In genomic region chr5:114127374-114128349, GRCm38 (mm10) we compare ENCODE assay signal across 8 mouse cellular contexts. TPM values are rescaled to one million over a fixed set of nuclear protein-coding genes. Genes with fewer than 3 reads are reported as not detected.
A peak's percentile ranks its signal among the peaks of the same experiment; 100 is the strongest.
DNase-seq lines count a peak whose midpoint lies in the region; ATAC-seq and TF ChIP-seq lines count a peak whose summit lies in the region.

Gene Alkbh2 (minus strand): TSS chr5:114128218.

- peak within 1 kb of the TSS; percentile 85 for H3K9ac ChIP-seq in heart, embryonic 14.5 days (ENCODE audit: low read length)
- peak within 1 kb of the TSS; percentile 58 for H3K9ac ChIP-seq in liver, embryonic 14.5 days (replicated peaks)
- peak within 1 kb of the TSS; percentile 75 for H3K9ac ChIP-seq in neural tube, embryonic 11.5 days (ENCODE audit: low read length)

- peaks cover 49% of the 10 kb centered on the region for H3K4me1 ChIP-seq in forebrain, embryonic 10.5 days
- H3K4me1 ChIP-seq in heart, embryonic 14.5 days (ENCODE audit: control insufficient read depth in 2 of 2, insufficient read depth in 2 of 2, low read length in 2 of 2), result peaks cover 7 to 24% of the 10 kb centered on the region in 2 experiments
- H3K4me1 ChIP-seq in liver, embryonic 14.5 days (replicated peaks; ENCODE audit: control insufficient read depth in 2 of 2, insufficient read depth in 2 of 2, low read length in 1 of 2), result peaks cover 14 to 18% of the 10 kb centered on the region in 2 experiments
- H3K4me1 ChIP-seq in neural tube, embryonic 11.5 days (ENCODE audit: control insufficient read depth, insufficient read depth, low read length), result peaks cover 3% of the 10 kb centered on the region; the same call in 1 of the 2 replicates

- peak within 1 kb of the TSS; percentile 99 for H3K4me2 ChIP-seq in heart, embryonic 14.5 days (ENCODE audit: low read length)
- H3K4me2 ChIP-seq in liver, embryonic 14.5 days (ENCODE audit: low read depth), result peak within 1 kb of the TSS; percentile 90
- peak within 1 kb of the TSS; percentile 95 for H3K4me2 ChIP-seq in neural tube, embryonic 11.5 days (ENCODE audit: low read depth)

- peaks cover 48% of the 10 kb centered on the region for H3K36me3 ChIP-seq in forebrain, embryonic 10.5 days (replicated peaks)
- peaks cover 32% of the 10 kb centered on the region for H3K36me3 ChIP-seq in heart, embryonic 14.5 days (ENCODE audit: control insufficient read depth, insufficient read depth, low read length)
- H3K36me3 ChIP-seq in liver, embryonic 14.5 days (replicated peaks; ENCODE audit: control insufficient read depth, insufficient read depth, low read depth), result no peaks in the 10 kb centered on the region; the same call in 1 of the 2 replicates
- H3K36me3 ChIP-seq in neural tube, embryonic 11.5 days (ENCODE audit: control insufficient read depth, insufficient read depth, low read length), result peaks cover 7% of the 10 kb centered on the region

- H3K4me3 ChIP-seq in forebrain, embryonic 10.5 days, result peak within 1 kb of the TSS; percentile 64
- peak within 1 kb of the TSS; percentile 72 to 77 for H3K4me3 ChIP-seq in heart, embryonic 14.5 days (ENCODE audit: control insufficient read depth in 1 of 2, insufficient read depth in 1 of 2, low read depth in 1 of 2, low read length in 2 of 2)
- peak within 1 kb of the TSS; percentile 57 to 88 for H3K4me3 ChIP-seq in liver, embryonic 14.5 days (ENCODE audit: insufficient read depth in 1 of 2, low read depth in 2 of 2, low read length in 2 of 2)
- peak within 1 kb of the TSS; percentile 59 for H3K4me3 ChIP-seq in neural tube, embryonic 11.5 days (ENCODE audit: low read depth, low read length)

- WGBS in forebrain, embryonic 10.5 days, result under 1% methylated on average over 69 of the region's 69 CpGs
- WGBS in heart, embryonic 14.5 days, result under 1% methylated on average over 69 of the region's 69 CpGs
- WGBS in liver, embryonic 14.5 days (ENCODE audit: insufficient replicate concordance), result under 1% methylated on average over 69 of the region's 69 CpGs
- under 1% methylated on average over 68 of the region's 69 CpGs for WGBS in neural tube, embryonic 11.5 days

- peak; percentile 88 to 92 for DNase-seq in CD8-positive naive resting alpha-beta T cell, adult 2 months (ENCODE audit: low read depth in 2 of 2, low spot score in 2 of 2)
- peak; percentile 62 for DNase-seq in c-Kit-positive CD71-negative TER-119-negative erythroid progenitor cells, embryonic 14.5 days (ENCODE audit: low read depth)
- peak; percentile 92 for DNase-seq in forebrain, embryonic 10.5 days (ENCODE audit: extremely low spot score, low spot score)
- peak; percentile 89 for DNase-seq in kidney, postnatal 10 days
- DNase-seq in liver, embryonic 14.5 days (ENCODE audit: low read depth in 3 of 3, low spot score in 3 of 3), result peak in 2 of 3 experiments; percentile 50 to 56
- DNase-seq in neural tube, embryonic 11.5 days (ENCODE audit: low spot score), result peak; percentile 91
- DNase-seq in telencephalon, adult 2 months (ENCODE audit: low read depth, low spot score), result peak; percentile 18

- peak; percentile 98 for TF ChIP-seq CTCF in liver, embryonic 14.5 days (IDR thresholded peaks at IDR 0.05; ENCODE audit: low read depth)

- H3K27me3 ChIP-seq in forebrain, embryonic 10.5 days (ENCODE audit: poor library complexity, severe bottlenecking), result no peaks in the 10 kb centered on the region
- no peaks in the 10 kb centered on the region for H3K27me3 ChIP-seq in heart, embryonic 14.5 days (ENCODE audit: control insufficient read depth, insufficient read depth, low read length)
- H3K27me3 ChIP-seq in liver, embryonic 14.5 days (ENCODE audit: control insufficient read depth, insufficient read depth, low read length), result no peaks in the 10 kb centered on the region
- no peaks in the 10 kb centered on the region for H3K27me3 ChIP-seq in neural tube, embryonic 11.5 days (ENCODE audit: control insufficient read depth, insufficient read depth, low read length)

- peak within 1 kb of the TSS; percentile 88 for H3K27ac ChIP-seq in forebrain, embryonic 10.5 days
- H3K27ac ChIP-seq in heart, embryonic 14.5 days (replicated peaks in 1 of 2; ENCODE audit: control insufficient read depth in 1 of 2, insufficient read depth in 1 of 2, low read depth in 2 of 2, low read length in 2 of 2), result peak within 1 kb of the TSS; percentile 92 to 94
- no peak within 1 kb of the TSS; the same call in 1 of the 2 replicates for H3K27ac ChIP-seq in liver, embryonic 14.5 days
- H3K27ac ChIP-seq in neural tube, embryonic 11.5 days (ENCODE audit: low read depth, low read length), result peak within 1 kb of the TSS; percentile 76

- no peaks in the 10 kb centered on the region for H3K9me3 ChIP-seq in forebrain, embryonic 10.5 days
- no peaks in the 10 kb centered on the region for H3K9me3 ChIP-seq in heart, embryonic 14.5 days (ENCODE audit: control insufficient read depth, low read length)
- H3K9me3 ChIP-seq in liver, embryonic 14.5 days (ENCODE audit: control insufficient read depth, low read length), result no peaks in the 10 kb centered on the region
- H3K9me3 ChIP-seq in neural tube, embryonic 11.5 days (ENCODE audit: control insufficient read depth, low read length), result no peaks in the 10 kb centered on the region

- ATAC-seq in heart, embryonic 14.5 days (ENCODE audit: insufficient number of reproducible peaks, insufficient read depth, low FRiP score, low read depth), result peak; percentile 27
- ATAC-seq in liver, embryonic 14.5 days (ENCODE audit: insufficient read depth), result peak; percentile 8; the same call in 1 of the 2 replicates
- ATAC-seq in neural tube, embryonic 11.5 days (ENCODE audit: insufficient read depth, low FRiP score, low TSS enrichment), result 0 out of 2 replicates have a peak, but pooled peaks have one; percentile 22

- TF ChIP-seq EP300 in liver, embryonic 14.5 days (IDR thresholded peaks at IDR 0.05; ENCODE audit: low read depth), result no peak

RNA-seq across cellular contexts. Expression of gene Alkbh2, which starts in this region (rescaled TPM):
- 12.8 and 13.6 TPM in 2 replicates for polyA plus RNA-seq in forebrain, embryonic 10.5 days (2016; fragmentation: Nextera tagmentation; extraction: Ambion mirVana)
- 9.1 and 9.8 TPM in 2 replicates for polyA plus RNA-seq in heart, embryonic 14.5 days (2014; fragmentation: Nextera tagmentation; extraction: Ambion mirVana)
- polyA plus RNA-seq in liver, embryonic 14.5 days (2012; rRNA removed), result 3.3 and 3.9 TPM in 2 replicates
- polyA plus RNA-seq in liver, embryonic 14.5 days (2014; fragmentation: Nextera tagmentation; extraction: Ambion mirVana), result 4.5 and 5.7 TPM in 2 replicates
- polyA plus RNA-seq in neural tube, embryonic 11.5 days (2014; fragmentation: Nextera tagmentation; extraction: Ambion mirVana), result 12.8 and 13.1 TPM in 2 replicates

Comparison
In these comparisons a context has a peak if more than half of its experiments do, and no peak if none do; other contexts are left out.
1. DNase-seq: peak in every context shown above with its lines; median percentile 92 in forebrain, embryonic 10.5 days; 91 in neural tube, embryonic 11.5 days; 90 in CD8-positive naive resting alpha-beta T cell, adult 2 months; 89 in kidney, postnatal 10 days; 62 in c-Kit-positive CD71-negative TER-119-negative erythroid progenitor cells, embryonic 14.5 days; 53 in liver, embryonic 14.5 days; 18 in telencephalon, adult 2 months.